Mouse (Mus musculus) heart, embryonic 16.5 days (tissue): ENCODE data around the gene Gxylt2. TPM values are rescaled to one million over a fixed set of nuclear protein-coding genes. Genes with fewer than 3 reads are reported as not detected.

Experiments
- ATAC-seq: fragments of 200-750 bp; cut with Nextera tagmentation; replicated peaks from 2 replicates; pipeline ENCODE4 v1.8.0; 2017; ENCODE audit warnings: moderate number of reproducible peaks; ENCODE audit not compliant: insufficient read depth, low FRiP score; ENCODE audit errors: extremely low read depth
- H3K27ac ChIP-seq: fragments of 300-500 bp; sonication (generic); 2 replicates; pipeline ENCODE4 v1.5.1; 2014; ENCODE audit warnings: mild to moderate bottlenecking, low read length, control low read depth, moderate library complexity
- H3K27me3 ChIP-seq: fragments of 300-500 bp; sonication (generic); 2 replicates; pipeline ENCODE4 v1.6.1; 2014; ENCODE audit warnings: low read length, mixed read lengths; ENCODE audit not compliant: control insufficient read depth, insufficient read depth
- H3K36me3 ChIP-seq: fragments of 300-500 bp; sonication (generic); 2 replicates; pipeline ENCODE4 v1.6.1; 2014; ENCODE audit not compliant: control insufficient read depth, insufficient read depth
- H3K4me1 ChIP-seq: fragments of 300-500 bp; sonication (generic); 2 replicates; pipeline ENCODE4 v1.6.1; 2014; ENCODE audit warnings: low read length, mixed read lengths; ENCODE audit not compliant: control insufficient read depth, insufficient read depth
- H3K4me2 ChIP-seq: fragments of 300-500 bp; sonication (generic); 2 replicates; pipeline ENCODE4 v1.6.1; 2014; ENCODE audit warnings: low read depth, mild to moderate bottlenecking, control low read depth, low read length
- H3K4me3 ChIP-seq: fragments of 300-500 bp; sonication (generic); 2 replicates; pipeline ENCODE4 v1.5.1; 2014; ENCODE audit warnings: mild to moderate bottlenecking, control low read depth, low read length
- H3K9ac ChIP-seq: fragments of 300-500 bp; sonication (generic); 2 replicates; pipeline ENCODE4 v1.6.1; 2014; ENCODE audit warnings: low read length, control low read depth
- H3K9me3 ChIP-seq: fragments of 300-500 bp; sonication (generic); replicated peaks from 2 replicates; pipeline ENCODE4 v1.6.1; 2016; ENCODE audit warnings: low read length; ENCODE audit not compliant: control insufficient read depth
- WGBS: fragments of 180-500 bp; shearing (Covaris S2); extraction: QIAGEN DNeasy Blood & Tissue Kit; methylation state at CpG from one replicate; pipeline ENCODE4 v1.1.7; 2014; 5-methylcytosine and 5-hydroxymethylcytosine counted together
- polyA plus RNA-seq: library from polyadenylated mRNA; unstranded; fragments of >200 nt; fragmentation: Nextera tagmentation; extraction: Ambion mirVana; gene quantifications from 2 replicates; pipeline ENCODE4 v1.2.1, GENCODE M21; 2015

The Gxylt2 gene
- polyA plus RNA-seq, 1 experiment from 2014 or later, result 3.4 TPM

DNA sequence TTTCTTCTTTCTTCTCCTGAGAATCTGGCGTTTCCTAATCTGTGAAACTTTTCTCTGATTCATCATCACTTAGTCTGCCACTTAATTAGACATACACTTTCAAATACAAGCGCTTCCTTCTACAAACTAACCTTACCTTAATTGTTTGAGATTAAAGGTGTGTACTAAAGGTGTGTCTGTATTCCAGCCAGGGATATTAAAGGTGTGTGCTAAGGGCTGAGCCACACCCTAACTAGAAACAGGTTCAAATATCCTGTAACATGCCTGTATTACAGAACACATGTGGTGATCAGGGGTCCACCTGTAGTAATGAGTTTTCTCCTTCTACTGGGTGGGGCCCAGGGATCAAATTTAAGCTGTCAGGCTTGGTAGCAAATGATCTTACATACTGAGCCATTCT lies 116.8 kb downstream of the Gxylt2 start:
- no peaks in the 10 kb centered on the region for H3K4me1 ChIP-seq
- H3K9ac ChIP-seq, result no peak overlapping the region
- no peak overlapping the region for H3K4me2 ChIP-seq
- WGBS, result 75% methylated on average over 2 of the region's 2 CpGs
- H3K27me3 ChIP-seq, result no peaks in the 10 kb centered on the region
- H3K4me3 ChIP-seq, result no peak overlapping the region
- H3K36me3 ChIP-seq, result no peaks in the 10 kb centered on the region
- ATAC-seq, result no peak
- H3K9me3 ChIP-seq, result no peaks in the 10 kb centered on the region
- no peak overlapping the region for H3K27ac ChIP-seq

DNA sequence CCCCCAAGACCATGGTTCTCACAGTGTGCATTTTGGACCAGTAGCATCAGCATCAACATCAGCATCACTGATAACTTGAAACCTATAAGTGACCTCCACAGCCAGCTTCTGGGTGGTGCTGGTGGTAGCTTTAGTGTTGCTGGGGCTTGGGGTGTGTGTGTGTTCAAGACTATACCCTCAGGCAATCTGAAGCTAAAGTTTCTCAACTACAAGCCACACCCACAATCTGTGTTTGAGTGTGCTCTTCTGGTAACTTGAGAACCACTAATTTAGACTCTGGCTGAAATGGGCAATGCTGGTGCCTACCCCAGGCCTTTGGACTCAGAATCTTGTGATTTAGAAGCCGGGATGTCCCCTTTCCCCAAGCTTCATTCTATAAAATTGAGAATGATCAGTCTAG lies 118.8 kb downstream of the Gxylt2 start:
- WGBS, result 83% methylated on average over 1 of the region's 1 CpGs
- Histone ChIP-seq H3K27ac (no peak overlapping the region), H3K36me3 (no peaks in the 10 kb centered on the region), H3K9ac (no peak overlapping the region), H3K4me3 (no peak overlapping the region), H3K4me2 (no peak overlapping the region), H3K27me3 (no peaks in the 10 kb centered on the region), H3K4me1 (no peaks in the 10 kb centered on the region), H3K9me3 (no peaks in the 10 kb centered on the region)
- no peak for ATAC-seq

DNA sequence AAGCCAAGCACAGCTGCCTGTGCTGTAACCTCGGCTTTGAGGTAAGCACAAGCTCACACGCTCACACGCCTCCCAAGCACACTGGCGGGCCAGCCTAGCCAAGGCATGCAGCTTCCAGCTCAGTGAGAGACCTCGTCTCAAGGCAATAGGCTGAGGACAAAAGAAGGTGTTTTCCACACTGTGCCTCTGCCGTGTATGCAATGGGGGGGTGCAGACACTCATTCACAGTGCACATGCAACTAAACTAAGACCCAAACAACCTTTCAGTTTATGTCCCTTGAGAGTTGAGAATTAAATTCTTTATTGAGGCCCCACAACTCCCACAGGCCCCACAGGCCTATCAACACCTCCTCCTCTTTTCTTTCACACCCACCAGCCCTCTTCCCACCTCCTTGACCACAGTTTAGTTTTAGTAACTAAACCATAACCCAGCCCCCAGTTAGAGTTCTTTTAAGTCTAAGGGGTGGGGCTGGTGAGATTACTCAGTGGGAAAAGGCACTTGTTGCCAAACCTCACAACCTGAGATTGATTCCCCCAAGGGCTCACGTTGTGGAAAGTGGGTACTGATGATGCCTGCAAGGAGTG lies 119.9 kb downstream of the Gxylt2 start:
- Histone ChIP-seq H3K4me2 (no peak overlapping the region), H3K4me3 (no peak overlapping the region), H3K36me3 (no peaks in the 10 kb centered on the region), H3K9me3 (no peaks in the 10 kb centered on the region), H3K27ac (no peak overlapping the region), H3K27me3 (no peaks in the 10 kb centered on the region), H3K9ac (no peak overlapping the region), H3K4me1 (no peaks in the 10 kb centered on the region)
- no peak for ATAC-seq
- WGBS, result 36% methylated on average over 7 of the region's 7 CpGs

DNA sequence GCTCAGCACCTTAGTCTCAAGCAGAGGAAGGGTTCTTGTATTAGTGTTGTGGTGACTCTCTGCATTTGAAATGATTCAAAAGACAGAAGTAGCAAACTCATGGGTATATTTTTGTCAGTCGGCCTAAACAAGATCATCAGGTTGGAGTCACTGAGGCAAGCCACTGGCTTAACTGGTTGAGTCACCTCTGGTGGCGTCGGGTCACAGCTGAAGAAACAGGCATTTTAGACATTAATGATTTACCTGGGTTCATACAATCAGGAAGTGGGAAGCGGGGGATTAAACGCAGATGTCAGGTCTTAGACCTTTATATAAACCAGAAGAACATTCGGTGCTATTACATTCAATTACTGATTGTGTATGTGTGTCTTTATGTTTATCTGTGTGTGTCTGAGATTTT lies 121.5 kb downstream of the Gxylt2 start:
- Histone ChIP-seq H3K4me1 (no peaks in the 10 kb centered on the region), H3K9me3 (no peaks in the 10 kb centered on the region), H3K4me3 (no peak overlapping the region), H3K27me3 (no peaks in the 10 kb centered on the region), H3K9ac (no peak overlapping the region), H3K36me3 (no peaks in the 10 kb centered on the region), H3K4me2 (no peak overlapping the region), H3K27ac (no peak overlapping the region)
- ATAC-seq, result no peak
- WGBS, result 77% methylated on average over 6 of the region's 6 CpGs

DNA sequence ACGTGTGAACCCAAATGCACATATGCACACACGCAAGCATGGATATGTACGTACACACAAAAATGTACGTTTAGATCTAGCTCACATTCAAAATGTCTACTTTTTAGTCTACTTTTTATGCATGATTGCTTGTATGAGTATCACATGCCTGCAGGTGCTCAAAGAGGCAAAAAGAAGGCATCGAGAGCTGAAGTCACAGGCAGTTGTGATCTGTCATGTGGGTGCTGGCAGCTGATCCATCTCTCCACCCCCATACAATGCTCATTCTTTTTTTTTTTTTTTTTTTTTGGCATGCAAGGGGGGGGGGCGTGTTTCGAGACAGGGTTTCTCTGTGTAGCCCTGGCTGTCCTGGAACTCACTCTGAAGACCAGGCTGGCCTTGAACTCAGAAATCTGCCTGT lies 124.0 kb downstream of the Gxylt2 start:
- no peak overlapping the region for H3K9ac ChIP-seq
- H3K4me2 ChIP-seq, result no peak overlapping the region
- H3K36me3 ChIP-seq, result no peaks in the 10 kb centered on the region
- no peaks in the 10 kb centered on the region for H3K4me1 ChIP-seq
- no peak for ATAC-seq
- no peak overlapping the region for H3K27ac ChIP-seq
- 89% methylated on average over 7 of the region's 7 CpGs for WGBS
- H3K9me3 ChIP-seq, result no peaks in the 10 kb centered on the region
- no peak overlapping the region for H3K4me3 ChIP-seq
- H3K27me3 ChIP-seq, result no peaks in the 10 kb centered on the region

DNA sequence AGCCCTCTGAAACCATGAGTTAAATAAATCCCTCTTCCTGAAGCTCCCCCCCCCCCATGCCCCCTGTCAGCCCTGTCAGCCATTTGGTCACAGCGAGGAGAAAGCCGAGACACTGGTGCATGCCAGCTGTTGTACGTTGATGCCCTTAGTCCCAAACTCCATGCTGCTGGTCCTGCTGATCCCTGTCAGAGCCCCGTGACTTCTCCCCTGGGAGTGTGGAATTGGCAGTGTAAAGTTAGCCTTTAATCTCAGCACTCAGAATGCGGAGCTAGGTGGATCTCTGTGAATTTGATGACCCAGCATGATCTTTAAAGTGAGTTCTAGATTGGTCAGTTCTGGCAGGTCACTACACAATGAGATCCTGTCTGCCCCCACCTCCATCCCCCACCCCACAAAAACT lies 125.2 kb downstream of the Gxylt2 start:
- Histone ChIP-seq H3K9me3 (no peaks in the 10 kb centered on the region), H3K9ac (no peak overlapping the region), H3K4me3 (no peak overlapping the region), H3K4me2 (no peak overlapping the region), H3K36me3 (no peaks in the 10 kb centered on the region), H3K27me3 (no peaks in the 10 kb centered on the region), H3K27ac (no peak overlapping the region), H3K4me1 (peaks cover 4% of the 10 kb centered on the region; the same call in 1 of the 2 replicates)
- 78% methylated on average over 5 of the region's 5 CpGs for WGBS
- ATAC-seq, result no peak

DNA sequence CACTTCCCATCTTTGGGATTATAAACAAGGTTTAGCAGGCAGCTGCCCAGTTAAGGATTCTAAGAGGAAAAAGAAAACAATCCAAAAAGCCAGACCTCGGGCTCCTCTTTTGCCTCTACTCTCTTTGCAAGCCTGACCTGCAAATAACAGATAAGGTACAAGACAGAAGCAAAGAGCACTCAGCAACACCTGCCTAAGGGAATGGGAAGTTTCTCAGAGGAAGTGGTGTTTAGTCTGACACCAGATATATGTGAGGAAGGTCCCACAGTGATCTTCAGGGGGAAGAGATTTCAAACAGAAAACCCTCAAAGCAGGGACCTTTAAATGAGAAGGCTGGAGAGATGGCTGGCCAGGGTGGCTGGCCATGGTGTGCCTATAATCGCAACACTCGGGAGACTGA lies 126.7 kb downstream of the Gxylt2 start:
- no peak for ATAC-seq
- H3K9ac ChIP-seq, result no peak overlapping the region
- no peak overlapping the region for H3K4me2 ChIP-seq
- no peaks in the 10 kb centered on the region for H3K9me3 ChIP-seq
- H3K36me3 ChIP-seq, result peaks cover 9% of the 10 kb centered on the region
- WGBS, result 64% methylated on average over 3 of the region's 3 CpGs
- no peak overlapping the region for H3K27ac ChIP-seq
- no peaks in the 10 kb centered on the region for H3K27me3 ChIP-seq
- H3K4me1 ChIP-seq, result peaks cover 11% of the 10 kb centered on the region
- no peak overlapping the region for H3K4me3 ChIP-seq

DNA sequence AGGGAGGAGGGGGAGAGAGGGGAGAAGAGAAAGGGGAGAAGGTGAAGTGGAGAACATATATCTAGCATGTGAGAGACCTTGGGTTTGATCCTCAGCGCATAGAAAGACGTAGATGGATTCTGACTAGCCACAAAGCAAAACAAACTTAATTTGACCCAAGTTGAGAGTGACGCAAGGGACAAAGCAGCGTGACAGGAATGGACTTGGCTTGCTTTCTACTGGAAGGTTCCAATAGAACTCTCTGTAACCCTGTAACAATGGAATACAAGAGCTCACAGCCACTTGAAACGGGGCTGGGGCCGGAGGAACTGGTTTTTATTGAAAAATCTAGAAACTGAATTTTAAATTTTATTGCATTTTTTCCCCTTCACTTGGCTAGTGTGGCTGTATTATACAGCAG lies 127.2 kb downstream of the Gxylt2 start:
- Histone ChIP-seq H3K9me3 (no peaks in the 10 kb centered on the region), H3K27me3 (no peaks in the 10 kb centered on the region), H3K9ac (no peak overlapping the region), H3K4me2 (no peak overlapping the region), H3K36me3 (peaks cover 14% of the 10 kb centered on the region), H3K4me1 (peaks cover 12% of the 10 kb centered on the region), H3K27ac (no peak overlapping the region), H3K4me3 (no peak overlapping the region)
- no peak for ATAC-seq
- 81% methylated on average over 6 of the region's 6 CpGs for WGBS

DNA sequence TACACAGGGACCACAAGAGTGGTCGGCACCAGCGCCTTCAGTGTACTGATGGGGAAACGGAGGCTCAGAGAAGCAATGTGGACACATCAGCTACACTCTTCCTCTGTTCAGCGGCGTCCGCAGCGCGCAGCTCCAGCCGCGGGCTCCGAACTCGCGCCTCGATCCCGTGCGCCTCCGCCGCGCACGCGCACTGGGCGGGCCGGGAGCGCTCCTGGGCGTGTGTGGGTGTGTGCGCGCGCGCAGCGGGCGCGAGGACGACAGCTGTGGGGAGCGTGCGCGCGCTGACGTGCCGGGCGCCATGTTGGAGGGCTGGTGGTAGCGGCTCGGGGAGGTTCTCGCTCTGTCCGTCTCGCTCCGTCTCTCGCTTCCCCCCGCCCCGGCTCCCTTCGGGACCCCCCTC lies 128.8 kb downstream of the Gxylt2 start, which contains the start of gene Ppp4r2:
Gene Ppp4r2, plus strand, starts transcription at position 268 of the 400 bp plus-strand sequence.
- peak; percentile 95 for ATAC-seq
- Histone ChIP-seq H3K27me3 (no peaks in the 10 kb centered on the region), H3K4me3 (peak within 1 kb of the TSS; percentile 79), H3K4me2 (peak within 1 kb of the TSS; percentile 63), H3K4me1 (peaks cover 15% of the 10 kb centered on the region), H3K9ac (peak within 1 kb of the TSS; percentile 85), H3K27ac (peak within 1 kb of the TSS; percentile 86), H3K9me3 (no peaks in the 10 kb centered on the region), H3K36me3 (peaks cover 28% of the 10 kb centered on the region)
- WGBS, result under 1% methylated on average over 37 of the region's 50 CpGs
